Mouse (Mus musculus) bone marrow, adult 2 months (tissue): Measurements from ENCODE around the gene Pcyt2.

ENCODE experiments used
- CTCF ChIP-seq: fragments of 200-500 bp; IDR thresholded peaks from 2 replicates; pipeline ENCODE4 v1.5.1; 2011; ENCODE audit warnings: low read length, control low read depth; ENCODE audit not compliant: control insufficient read depth, insufficient read depth
- POLR2A ChIP-seq: fragments of 200-500 bp; IDR thresholded peaks from 2 replicates; pipeline ENCODE4 v1.6.1; 2011; ENCODE audit warnings: low read depth, mild to moderate bottlenecking, control low read depth, low read length, borderline replicate concordance; ENCODE audit not compliant: control insufficient read depth

- TF ChIP-seq CTCF (no peak), POLR2A (no peak)
Measured at GRCm38 (mm10) chr11:120654741-120655140, 37.0 kb upstream of the Pcyt2 start.
